Mouse (Mus musculus): ENCODE results near the gene Ano10. TPM values are rescaled to one million over a fixed set of nuclear protein-coding genes. Genes with fewer than 3 reads are reported as not detected.
A peak's percentile ranks its signal among the peaks of the same experiment; 100 is the strongest.
"Not testable (repeated sequence)": the region's sequence is repeated elsewhere in the genome, so short reads cannot be mapped to it uniquely, and the experiment has no call there.

The Ano10 gene
- total and polyA plus RNA-seq, 2 experiments = 12.2 to 13.5 TPM

DNA sequence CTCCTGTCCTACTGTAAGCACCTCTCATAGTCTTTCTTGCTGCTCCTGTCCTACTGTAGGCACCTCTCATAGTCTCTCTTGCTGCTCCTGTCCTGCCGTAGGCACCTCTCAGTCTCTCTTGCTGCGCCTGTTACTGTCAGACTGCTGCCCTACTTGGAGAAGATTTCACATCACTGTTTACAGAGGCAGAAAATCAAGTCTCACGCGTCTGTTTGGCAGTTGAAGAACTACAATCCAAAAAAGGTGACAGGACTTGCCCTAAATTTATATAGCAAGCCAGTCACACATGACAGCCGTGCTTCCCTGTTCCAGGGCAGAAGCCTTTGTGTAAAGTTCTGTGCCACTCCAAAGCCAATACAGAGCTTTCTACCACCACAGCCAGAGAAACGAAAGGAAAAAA is 20.2 kb upstream of the Ano10 start:
- Histone ChIP-seq H3K9ac (ENCODE audit: low read depth, low read length) (no peak overlapping the region), H3K36me3 (ENCODE audit: control insufficient read depth, insufficient read depth, low read length) (no peaks in the 10 kb centered on the region), H3K4me3 (ENCODE audit: insufficient read depth, low read depth, low read length) (no peak overlapping the region), H3K27ac (replicated peaks; ENCODE audit: insufficient read depth, low read depth, low read length) (no peak overlapping the region), H3K4me1 (ENCODE audit: control insufficient read depth, insufficient read depth, low read length) (peaks cover 10% of the 10 kb centered on the region), H3K79me2 (ENCODE audit: control insufficient read depth, insufficient read depth, low read length) (no peaks in the 10 kb centered on the region), H3K27me3 (ENCODE audit: control insufficient read depth, insufficient read depth, low read length) (no peaks in the 10 kb centered on the region)
- no peak for TF ChIP-seq POLR2A (IDR thresholded peaks at IDR 0.05; ENCODE audit: extremely low read depth, insufficient read depth, low read length)
- TF ChIP-seq CTCF (IDR thresholded peaks at IDR 0.05; ENCODE audit: low read depth, low read length) = no peak
- DNase-seq (ENCODE audit: extremely low read depth, low read depth, low spot score) = peak; percentile 87
- 23% methylated on average over 6 of the region's 6 CpGs for WGBS

DNA sequence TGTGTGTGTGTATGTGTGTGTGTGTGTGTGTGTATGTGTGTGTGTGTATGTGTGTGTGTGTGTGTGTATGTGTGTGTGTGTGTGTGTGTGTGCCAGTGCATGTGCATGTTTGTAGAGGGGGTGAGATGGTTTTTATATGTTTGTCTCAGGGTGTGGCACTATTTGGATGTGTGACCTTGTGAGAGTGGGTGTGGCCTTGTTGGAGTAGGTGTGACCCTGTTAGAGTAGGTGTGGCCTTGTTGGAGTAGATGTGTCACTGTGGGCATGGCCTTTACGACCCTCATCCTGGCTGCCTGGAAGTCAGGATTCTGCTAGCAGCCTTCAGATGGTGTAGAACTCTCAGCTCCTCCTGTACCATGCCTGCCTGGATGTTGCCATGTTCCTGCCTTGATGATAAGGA is 18.9 kb upstream of the Ano10 start:
- not testable (repeated sequence) for H3K4me1 ChIP-seq (ENCODE audit: control insufficient read depth, insufficient read depth, low read length); H3K27me3 ChIP-seq (ENCODE audit: control insufficient read depth, insufficient read depth, low read length); DNase-seq (ENCODE audit: extremely low read depth, low read depth, low spot score); H3K27ac ChIP-seq (replicated peaks; ENCODE audit: insufficient read depth, low read depth, low read length); H3K79me2 ChIP-seq (ENCODE audit: control insufficient read depth, insufficient read depth, low read length); H3K9ac ChIP-seq (ENCODE audit: low read depth, low read length); H3K4me3 ChIP-seq (ENCODE audit: insufficient read depth, low read depth, low read length); H3K36me3 ChIP-seq (ENCODE audit: control insufficient read depth, insufficient read depth, low read length)
- WGBS = 63% methylated on average over 1 of the region's 1 CpGs

DNA sequence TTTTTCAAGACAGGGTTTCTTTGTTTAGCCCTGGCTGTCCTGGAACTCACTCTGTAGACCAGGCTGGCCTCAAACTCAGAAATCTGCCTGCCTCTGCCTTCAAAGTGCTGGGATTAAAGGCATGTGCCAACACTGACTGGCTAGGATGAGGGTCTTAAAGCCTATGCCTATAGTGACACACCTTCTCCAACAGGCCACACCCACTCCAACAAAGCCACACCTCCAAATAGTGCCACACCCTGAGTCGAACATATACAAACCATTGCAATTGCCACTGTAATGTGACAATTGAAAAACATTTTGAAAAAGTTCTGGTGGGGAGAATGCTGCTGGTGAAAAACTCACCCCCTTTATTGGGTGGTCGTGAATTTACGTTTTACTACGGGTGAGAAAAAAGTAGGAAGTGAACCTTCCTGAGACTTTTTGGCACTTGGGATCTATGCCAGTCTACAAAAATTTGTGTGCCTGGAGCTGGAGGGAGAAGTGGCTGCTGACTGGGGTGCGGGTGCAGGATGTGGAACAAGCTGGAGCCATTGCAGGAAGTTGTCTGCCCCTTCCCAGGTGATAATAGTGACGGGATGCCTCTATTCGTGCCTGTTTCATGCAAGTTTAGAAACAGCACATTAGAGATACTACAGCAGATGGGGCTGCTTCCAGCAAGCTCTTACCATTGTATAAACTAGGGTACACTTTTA is 18.2 kb upstream of the Ano10 start:
- no peak for DNase-seq (ENCODE audit: extremely low read depth, low read depth, low spot score)
- Histone ChIP-seq H3K27ac (replicated peaks; ENCODE audit: insufficient read depth, low read depth, low read length) (no peak overlapping the region), H3K36me3 (ENCODE audit: control insufficient read depth, insufficient read depth, low read length) (no peaks in the 10 kb centered on the region), H3K27me3 (ENCODE audit: control insufficient read depth, insufficient read depth, low read length) (no peaks in the 10 kb centered on the region), H3K4me3 (ENCODE audit: insufficient read depth, low read depth, low read length) (no peak overlapping the region), H3K4me1 (ENCODE audit: control insufficient read depth, insufficient read depth, low read length) (peaks cover 10% of the 10 kb centered on the region), H3K9ac (ENCODE audit: low read depth, low read length) (no peak overlapping the region), H3K79me2 (ENCODE audit: control insufficient read depth, insufficient read depth, low read length) (no peaks in the 10 kb centered on the region)
- no peak for TF ChIP-seq CTCF (IDR thresholded peaks at IDR 0.05; ENCODE audit: low read depth, low read length)
- TF ChIP-seq POLR2A (IDR thresholded peaks at IDR 0.05; ENCODE audit: extremely low read depth, insufficient read depth, low read length) = no peak
- WGBS = 86% methylated on average over 7 of the region's 7 CpGs

DNA sequence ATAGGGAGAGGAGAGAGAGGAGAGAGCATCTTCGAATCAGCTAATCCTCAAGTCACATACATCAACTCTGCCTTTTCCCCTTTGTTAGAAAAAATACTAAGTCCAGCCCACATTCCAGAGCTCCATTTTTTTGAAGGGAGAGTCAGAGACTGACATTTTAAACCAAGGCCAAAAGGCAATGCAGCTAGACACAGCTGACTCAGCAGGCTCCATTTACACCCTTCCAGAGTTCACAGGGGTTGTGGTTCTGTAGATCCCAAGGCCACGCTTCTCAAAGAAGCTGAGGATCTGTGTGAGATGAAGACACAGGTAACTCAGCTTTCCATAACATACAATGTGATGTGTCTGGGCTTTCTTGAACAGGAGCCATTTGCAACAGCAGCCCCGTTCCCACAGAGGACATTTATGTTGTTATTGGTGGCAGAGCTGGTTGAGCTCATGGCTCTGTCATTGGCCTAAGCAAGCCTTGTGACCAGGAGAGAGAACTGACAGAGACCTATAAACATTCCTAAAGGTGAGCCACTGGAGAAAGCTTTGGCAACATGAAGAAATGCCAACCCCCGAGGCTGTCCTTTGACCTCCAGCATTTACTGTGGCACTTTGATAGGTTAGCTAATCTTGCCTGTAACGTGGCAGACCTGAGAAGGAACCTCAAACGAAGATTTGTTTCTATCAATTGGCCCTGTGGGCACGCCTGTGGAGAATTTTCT is 17.0 kb upstream of the Ano10 start:
- no peak for TF ChIP-seq POLR2A (IDR thresholded peaks at IDR 0.05; ENCODE audit: extremely low read depth, insufficient read depth, low read length)
- no peak for TF ChIP-seq CTCF (IDR thresholded peaks at IDR 0.05; ENCODE audit: low read depth, low read length)
- WGBS = 36% methylated on average over 7 of the region's 7 CpGs
- Histone ChIP-seq H3K4me1 (ENCODE audit: control insufficient read depth, insufficient read depth, low read length) (peaks cover 10% of the 10 kb centered on the region), H3K79me2 (ENCODE audit: control insufficient read depth, insufficient read depth, low read length) (no peaks in the 10 kb centered on the region), H3K4me3 (ENCODE audit: insufficient read depth, low read depth, low read length) (peak overlapping the region; percentile 87; the same call in 1 of the 2 replicates), H3K9ac (ENCODE audit: low read depth, low read length) (no peak overlapping the region), H3K27ac (replicated peaks; ENCODE audit: insufficient read depth, low read depth, low read length) (no peak overlapping the region), H3K27me3 (ENCODE audit: control insufficient read depth, insufficient read depth, low read length) (no peaks in the 10 kb centered on the region), H3K36me3 (ENCODE audit: control insufficient read depth, insufficient read depth, low read length) (no peaks in the 10 kb centered on the region)
- DNase-seq (ENCODE audit: extremely low read depth, low read depth, low spot score) = peak; percentile 71

DNA sequence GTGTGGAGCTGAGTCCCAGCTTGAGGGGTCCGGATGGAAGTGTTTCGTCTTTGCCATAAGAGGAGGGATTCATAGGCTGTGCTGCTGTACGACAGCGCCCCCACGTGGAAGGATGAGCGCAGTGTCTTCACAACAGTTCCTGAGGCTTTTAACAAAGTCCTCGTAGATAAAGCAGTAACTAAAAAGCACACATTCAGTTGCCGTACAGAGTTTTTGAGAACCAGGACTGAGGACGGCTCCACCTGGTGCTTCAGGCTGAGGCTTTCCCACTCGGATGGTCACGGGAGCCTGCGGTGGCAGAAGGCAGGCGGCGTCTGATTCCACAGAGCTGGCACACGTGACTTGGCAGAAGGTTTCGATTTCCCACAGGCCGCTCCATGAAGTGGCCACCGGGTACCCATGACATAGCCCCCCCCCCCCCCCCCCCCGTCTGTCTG is 16.4 kb upstream of the Ano10 start:
- WGBS = 0% methylated on average over 18 of the region's 19 CpGs
- DNase-seq (ENCODE audit: extremely low read depth, low read depth, low spot score) = peak; percentile 68
- Histone ChIP-seq H3K36me3 (ENCODE audit: control insufficient read depth, insufficient read depth, low read length) (no peaks in the 10 kb centered on the region), H3K27me3 (ENCODE audit: control insufficient read depth, insufficient read depth, low read length) (no peaks in the 10 kb centered on the region), H3K4me3 (ENCODE audit: insufficient read depth, low read depth, low read length) (peak overlapping the region; percentile 87), H3K79me2 (ENCODE audit: control insufficient read depth, insufficient read depth, low read length) (no peaks in the 10 kb centered on the region), H3K9ac (ENCODE audit: low read depth, low read length) (peak overlapping the region; percentile 87), H3K27ac (replicated peaks; ENCODE audit: insufficient read depth, low read depth, low read length) (peak overlapping the region; percentile 75), H3K4me1 (ENCODE audit: control insufficient read depth, insufficient read depth, low read length) (peaks cover 8% of the 10 kb centered on the region)
- no peak for TF ChIP-seq POLR2A (IDR thresholded peaks at IDR 0.05; ENCODE audit: extremely low read depth, insufficient read depth, low read length)
- TF ChIP-seq CTCF (IDR thresholded peaks at IDR 0.05; ENCODE audit: low read depth, low read length) = peak; percentile 97
